Mouse (Mus musculus) CH12F3 (cell line): ENCODE data around the gene Tpm4.

Experiments
- in situ Hi-C: fragments of 300-500 bp; cut with MboI; formaldehyde crosslinking; loops from 2 replicates; pipeline ENCODE4 v1.14.3; 2020; ENCODE audit warnings: low sequenced_read_pairs

The Tpm4 gene

GRCm38 (mm10) chr8:72187793-72188331, 53.1 kb downstream of the Tpm4 start:
- in situ Hi-C loops, result no loop called here

- in situ Hi-C loops, result no loop called here
Observed at GRCm38 (mm10) chr8:72189417-72190214, 54.8 kb downstream of the Tpm4 start, which contains the start of gene Hsh2d. Gene Hsh2d, plus strand, starts transcription at chr8:72189638.

- in situ Hi-C loops, result no loop called here
Observed at GRCm38 (mm10) chr8:72190215-72190539, 55.4 kb downstream of the Tpm4 start.

- in situ Hi-C loops, result no loop called here
Observed at GRCm38 (mm10) chr8:72192065-72192464, 57.3 kb downstream of the Tpm4 start.

- in situ Hi-C loops, result no loop called here
Observed at GRCm38 (mm10) chr8:72197997-72198396, 63.2 kb downstream of the Tpm4 start.
